Mouse (Mus musculus): ENCODE measurements at regions not wholly inside any gene's neighbourhood (a gene's known extent, or its start where the extent isn't known, plus 50 kb on each side); places are given as distances from the start of the nearest gene placed in this dataset.

DNA sequence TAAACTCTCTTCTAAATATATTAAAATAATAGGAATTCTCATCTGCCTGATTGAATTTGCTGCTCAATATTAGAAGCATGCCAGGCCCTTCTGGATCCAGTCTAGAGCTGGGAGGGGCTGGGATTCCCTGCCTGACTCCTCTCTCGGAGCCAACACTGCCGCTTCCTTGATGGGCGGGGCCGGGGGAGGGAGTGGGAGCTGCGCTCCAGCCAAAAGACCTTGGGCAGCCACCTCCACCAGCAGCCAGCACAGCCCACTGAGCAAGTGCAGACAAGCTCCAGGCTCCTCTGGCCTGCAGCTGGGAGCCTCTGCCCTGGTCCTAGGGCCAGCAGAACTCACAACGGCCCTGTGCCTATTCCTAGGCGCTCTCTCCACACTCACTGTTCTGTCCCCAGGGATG, 144.9 kb downstream of the Pja1 start:
- H3K4me3 ChIP-seq (ENCODE audit: insufficient read depth in 1 of 2, low read depth in 2 of 2, low read length in 2 of 2) = no peak overlapping the region
- ATAC-seq (ENCODE audit: insufficient read depth) (no peak), DNase-seq (ENCODE audit: low read depth in 3 of 3, low spot score in 3 of 3) (no peak)
- H3K27me3 ChIP-seq (ENCODE audit: control insufficient read depth, insufficient read depth, low read length) = no peaks in the 10 kb centered on the region; the same call in 1 of the 2 replicates
- H3K9me3 ChIP-seq (ENCODE audit: control insufficient read depth, low read length) = no peaks in the 10 kb centered on the region
- H3K36me3 ChIP-seq (replicated peaks; ENCODE audit: control insufficient read depth, insufficient read depth, low read depth) = no peaks in the 10 kb centered on the region
- H3K4me1 ChIP-seq (replicated peaks; ENCODE audit: control insufficient read depth in 2 of 2, insufficient read depth in 2 of 2, low read length in 1 of 2) = no peaks in the 10 kb centered on the region
- H3K4me2 ChIP-seq (ENCODE audit: low read depth) = no peak overlapping the region
- H3K27ac ChIP-seq = no peak overlapping the region
- WGBS (ENCODE audit: insufficient replicate concordance) = 37% methylated on average over 7 of the region's 7 CpGs
- no peak overlapping the region for H3K9ac ChIP-seq (replicated peaks)
- TF ChIP-seq CTCF (IDR thresholded peaks at IDR 0.05; ENCODE audit: low read depth) (no peak), EP300 (IDR thresholded peaks at IDR 0.05; ENCODE audit: low read depth) (no peak)

DNA sequence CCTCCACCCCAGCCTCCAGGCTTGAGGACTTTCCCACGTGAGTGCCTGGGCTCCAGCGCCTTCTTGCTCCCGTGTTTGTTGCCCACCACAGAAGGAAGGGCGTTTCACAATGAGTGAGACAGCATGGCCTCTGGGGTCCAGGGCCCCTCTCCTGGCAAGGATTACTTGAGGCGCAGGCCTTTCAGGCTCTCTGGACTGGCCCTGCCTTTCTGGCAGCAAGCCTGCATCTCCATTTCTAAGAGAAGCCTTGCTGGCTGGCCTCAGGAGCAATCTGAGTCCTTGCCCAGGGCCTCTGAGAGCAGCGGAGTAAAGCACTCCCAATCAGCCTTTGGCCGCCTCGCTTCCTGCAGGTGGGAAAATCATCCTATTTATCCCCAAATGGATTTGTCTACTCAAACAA, 145.6 kb downstream of the Pja1 start:
- no peak overlapping the region for H3K4me2 ChIP-seq (ENCODE audit: low read depth)
- DNase-seq (ENCODE audit: low read depth in 3 of 3, low spot score in 3 of 3) (no peak), ATAC-seq (ENCODE audit: insufficient read depth) (no peak)
- H3K4me3 ChIP-seq (ENCODE audit: insufficient read depth in 1 of 2, low read depth in 2 of 2, low read length in 2 of 2) = no peak overlapping the region
- no peaks in the 10 kb centered on the region for H3K4me1 ChIP-seq (replicated peaks; ENCODE audit: control insufficient read depth in 2 of 2, insufficient read depth in 2 of 2, low read length in 1 of 2)
- no peaks in the 10 kb centered on the region for H3K9me3 ChIP-seq (ENCODE audit: control insufficient read depth, low read length)
- H3K36me3 ChIP-seq (replicated peaks; ENCODE audit: control insufficient read depth, insufficient read depth, low read depth) = no peaks in the 10 kb centered on the region
- no peak overlapping the region for H3K27ac ChIP-seq
- no peaks in the 10 kb centered on the region; the same call in 1 of the 2 replicates for H3K27me3 ChIP-seq (ENCODE audit: control insufficient read depth, insufficient read depth, low read length)
- TF ChIP-seq EP300 (IDR thresholded peaks at IDR 0.05; ENCODE audit: low read depth) (no peak), CTCF (IDR thresholded peaks at IDR 0.05; ENCODE audit: low read depth) (no peak)
- 62% methylated on average over 8 of the region's 8 CpGs for WGBS (ENCODE audit: insufficient replicate concordance)
- no peak overlapping the region for H3K9ac ChIP-seq (replicated peaks)

DNA sequence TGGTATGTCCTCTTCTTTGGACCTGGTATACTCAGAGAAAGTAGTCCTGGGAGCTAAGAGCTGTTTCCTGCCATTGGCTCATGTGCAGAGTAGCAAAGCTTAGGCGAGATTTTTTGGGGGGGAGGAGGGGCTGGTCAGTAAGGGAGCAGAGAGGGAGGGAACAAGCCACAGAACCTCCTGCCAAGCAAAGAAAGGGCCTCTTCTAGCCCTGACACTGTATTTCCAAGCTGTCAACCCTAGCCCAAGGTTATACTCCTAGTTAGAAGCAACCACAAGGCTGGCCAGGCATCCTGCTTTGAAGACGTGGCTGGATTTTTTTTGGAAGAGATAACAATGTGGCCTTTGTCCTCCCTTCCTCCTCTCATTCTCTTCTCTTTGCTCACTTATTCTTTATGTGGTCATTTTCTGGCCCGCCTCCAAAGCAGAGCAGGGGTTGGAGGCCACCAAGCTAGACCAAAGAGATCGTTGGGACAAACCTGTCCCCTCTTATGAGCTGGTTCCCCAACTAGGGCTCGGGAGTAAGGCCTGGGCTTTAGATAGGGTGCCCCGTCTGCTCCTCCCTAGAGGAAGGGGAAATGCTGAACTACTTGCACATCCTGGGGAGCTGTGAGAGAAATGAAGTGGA, 146.4 kb downstream of the Pja1 start:
- TF ChIP-seq EP300 (IDR thresholded peaks at IDR 0.05; ENCODE audit: low read depth) = no peak
- no peak for TF ChIP-seq CTCF (IDR thresholded peaks at IDR 0.05; ENCODE audit: low read depth)
- Histone ChIP-seq H3K4me2 (ENCODE audit: low read depth) (no peak overlapping the region), H3K4me3 (ENCODE audit: insufficient read depth in 1 of 2, low read depth in 2 of 2, low read length in 2 of 2) (no peak overlapping the region), H3K27me3 (ENCODE audit: control insufficient read depth, insufficient read depth, low read length) (no peaks in the 10 kb centered on the region; the same call in 1 of the 2 replicates), H3K27ac (no peak overlapping the region), H3K4me1 (replicated peaks; ENCODE audit: control insufficient read depth in 2 of 2, insufficient read depth in 2 of 2, low read length in 1 of 2) (no peaks in the 10 kb centered on the region), H3K9ac (replicated peaks) (no peak overlapping the region), H3K36me3 (replicated peaks; ENCODE audit: control insufficient read depth, insufficient read depth, low read depth) (no peaks in the 10 kb centered on the region), H3K9me3 (ENCODE audit: control insufficient read depth, low read length) (no peaks in the 10 kb centered on the region)
- WGBS (ENCODE audit: insufficient replicate concordance) = 29% methylated on average over 6 of the region's 6 CpGs
- ATAC-seq (ENCODE audit: insufficient read depth) (no peak), DNase-seq (ENCODE audit: low read depth in 3 of 3, low spot score in 3 of 3) (no peak)

DNA sequence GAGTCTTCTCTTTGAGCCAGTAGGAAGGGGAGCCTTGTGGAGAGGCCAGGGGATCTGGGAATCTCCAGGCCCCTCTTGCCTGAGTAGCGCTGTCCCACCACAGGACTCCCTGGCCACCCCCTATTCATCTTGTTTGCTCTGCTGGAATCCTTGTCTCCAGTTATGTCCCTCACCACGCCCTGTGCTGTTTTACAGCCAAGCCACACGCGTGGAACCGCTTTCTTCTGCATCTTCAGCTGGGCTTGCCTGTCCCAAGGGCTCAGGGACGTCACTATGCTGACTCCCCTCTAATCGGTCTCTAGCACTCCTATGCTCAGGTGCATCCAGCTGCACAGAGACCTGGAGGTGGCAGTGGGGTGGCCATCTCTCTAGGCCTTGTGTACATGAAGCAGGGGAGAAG, 151.3 kb downstream of the Pja1 start:
- DNase-seq (ENCODE audit: low read depth in 3 of 3, low spot score in 3 of 3) (no peak), ATAC-seq (ENCODE audit: insufficient read depth) (no peak)
- 69% methylated on average over 7 of the region's 7 CpGs for WGBS (ENCODE audit: insufficient replicate concordance)
- Histone ChIP-seq H3K4me1 (replicated peaks; ENCODE audit: control insufficient read depth in 2 of 2, insufficient read depth in 2 of 2, low read length in 1 of 2) (no peaks in the 10 kb centered on the region), H3K36me3 (replicated peaks; ENCODE audit: control insufficient read depth, insufficient read depth, low read depth) (no peaks in the 10 kb centered on the region), H3K9me3 (ENCODE audit: control insufficient read depth, low read length) (no peaks in the 10 kb centered on the region), H3K27me3 (ENCODE audit: control insufficient read depth, insufficient read depth, low read length) (no peaks in the 10 kb centered on the region; the same call in 1 of the 2 replicates), H3K4me2 (ENCODE audit: low read depth) (no peak overlapping the region), H3K4me3 (ENCODE audit: insufficient read depth in 1 of 2, low read depth in 2 of 2, low read length in 2 of 2) (no peak overlapping the region), H3K27ac (no peak overlapping the region), H3K9ac (replicated peaks) (no peak overlapping the region)
- TF ChIP-seq EP300 (IDR thresholded peaks at IDR 0.05; ENCODE audit: low read depth) (no peak), CTCF (IDR thresholded peaks at IDR 0.05; ENCODE audit: low read depth) (no peak)

DNA sequence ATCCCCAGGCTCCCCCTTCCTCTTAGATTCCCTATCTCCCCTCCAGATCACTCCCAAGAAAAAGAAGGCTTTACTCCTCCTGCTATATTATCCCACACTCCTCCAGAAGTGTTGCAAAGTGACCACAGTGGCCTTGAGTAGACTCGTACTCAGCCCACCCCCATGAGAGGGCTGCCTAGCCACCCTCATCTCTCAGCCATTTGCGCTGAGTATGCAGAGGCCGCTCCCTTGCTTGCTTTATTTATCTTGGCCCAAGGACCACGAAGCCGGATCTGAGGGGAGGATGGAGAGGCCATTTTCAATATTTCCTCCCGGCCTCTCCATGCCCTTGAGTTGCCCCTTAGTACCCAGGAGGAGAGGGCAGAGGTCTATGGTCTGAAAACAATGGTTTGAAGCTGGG, 151.9 kb downstream of the Pja1 start:
- Histone ChIP-seq H3K9me3 (ENCODE audit: control insufficient read depth, low read length) (no peaks in the 10 kb centered on the region), H3K4me1 (replicated peaks; ENCODE audit: control insufficient read depth in 2 of 2, insufficient read depth in 2 of 2, low read length in 1 of 2) (no peaks in the 10 kb centered on the region), H3K36me3 (replicated peaks; ENCODE audit: control insufficient read depth, insufficient read depth, low read depth) (no peaks in the 10 kb centered on the region), H3K4me2 (ENCODE audit: low read depth) (no peak overlapping the region), H3K27me3 (ENCODE audit: control insufficient read depth, insufficient read depth, low read length) (no peaks in the 10 kb centered on the region; the same call in 1 of the 2 replicates), H3K9ac (replicated peaks) (no peak overlapping the region), H3K4me3 (ENCODE audit: insufficient read depth in 1 of 2, low read depth in 2 of 2, low read length in 2 of 2) (no peak overlapping the region), H3K27ac (no peak overlapping the region)
- no peak for ATAC-seq (ENCODE audit: insufficient read depth)
- TF ChIP-seq EP300 (IDR thresholded peaks at IDR 0.05; ENCODE audit: low read depth) = no peak
- no peak for TF ChIP-seq CTCF (IDR thresholded peaks at IDR 0.05; ENCODE audit: low read depth)
- WGBS (ENCODE audit: insufficient replicate concordance) = 47% methylated on average over 6 of the region's 6 CpGs
- DNase-seq (ENCODE audit: low read depth in 3 of 3, low spot score in 3 of 3) = no peak
